Mouse (Mus musculus) cerebellum, adult 9-11 months (tissue): ENCODE results near the gene B430218F22Rik.
A peak's percentile ranks its signal among the peaks of the same experiment; 100 is the strongest.
"Not testable (repeated sequence)": the region's sequence is repeated elsewhere in the genome, so short reads cannot be mapped to it uniquely, and the experiment has no call there.

ENCODE experiments used
- DNase-seq: peaks from one replicate; pipeline ENCODE4 v3.0.0; 2022

B430218F22Rik gene

DNA sequence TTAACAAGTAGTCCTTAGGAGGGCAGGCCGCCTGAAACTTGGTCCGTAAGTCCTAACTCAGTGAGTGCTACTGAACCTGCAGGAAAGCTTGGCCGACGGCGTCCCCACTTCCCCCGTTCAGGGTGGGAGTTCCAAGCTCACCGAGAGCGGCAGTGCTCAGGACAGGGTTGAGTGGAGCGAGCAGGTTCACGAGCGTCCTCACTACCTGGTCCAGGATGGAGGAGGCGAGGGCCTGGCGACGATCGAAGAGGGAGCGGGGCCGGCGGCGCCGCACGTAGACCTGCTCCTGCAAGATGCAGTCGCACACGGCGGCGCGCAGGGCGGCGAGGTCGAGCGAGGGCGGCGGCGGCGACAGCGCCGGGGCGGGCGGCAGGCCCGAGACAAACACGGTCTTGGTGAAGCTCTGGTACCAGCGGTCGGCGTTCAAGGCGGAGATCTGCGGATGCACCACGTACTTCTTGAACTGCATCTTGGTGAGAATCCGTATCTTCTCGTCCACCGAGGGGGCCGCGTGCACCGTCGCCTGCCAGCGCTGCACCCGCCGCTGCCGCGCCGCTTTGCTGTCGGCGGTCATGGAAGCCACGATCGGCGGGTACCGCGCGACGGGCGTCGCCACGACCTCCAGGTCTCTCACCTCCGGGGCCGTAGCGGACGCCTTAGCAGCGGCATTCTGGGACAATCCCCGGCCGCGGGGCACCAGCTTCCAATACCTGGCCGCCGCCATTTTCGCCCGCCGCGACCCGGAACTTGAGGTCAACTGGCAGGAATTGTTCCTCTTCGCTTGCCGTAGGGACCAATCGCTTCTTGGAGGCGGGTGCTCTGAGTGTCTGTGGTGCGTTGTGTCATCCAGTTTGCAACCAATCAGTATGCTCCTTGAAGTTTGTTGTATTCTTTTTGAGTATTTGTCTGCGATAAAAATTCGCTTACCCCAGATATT lies at the start of gene B430218F22Rik, which contains the start of gene Mrps30:
Gene B430218F22Rik, plus strand, starts transcription at position 120 of the 937 bp plus-strand sequence.
Gene Mrps30, minus strand, starts transcription at position 742 of the 937 bp plus-strand sequence.
- DNase-seq, result peak; percentile 93

DNA sequence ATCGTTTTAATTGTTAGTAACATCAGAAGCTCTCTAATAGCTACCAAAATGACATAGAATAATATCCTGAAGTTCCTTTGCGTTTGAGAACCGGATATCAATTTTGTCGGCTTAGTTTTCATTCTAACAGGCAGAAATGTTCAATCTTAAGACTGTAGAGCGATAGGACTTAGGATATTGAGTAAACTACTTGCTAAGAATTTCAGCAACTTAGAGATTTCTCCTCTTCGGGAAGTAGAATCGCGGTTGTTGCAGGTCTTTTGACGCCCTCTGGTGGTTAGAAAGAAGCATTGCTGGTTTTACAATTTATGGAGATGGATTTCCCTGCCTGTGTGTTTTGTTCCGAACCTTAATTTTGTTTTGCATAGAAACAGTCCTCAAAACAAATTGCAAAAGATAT lies 36.2 kb upstream of the B430218F22Rik start:
- DNase-seq, result no peak

DNA sequence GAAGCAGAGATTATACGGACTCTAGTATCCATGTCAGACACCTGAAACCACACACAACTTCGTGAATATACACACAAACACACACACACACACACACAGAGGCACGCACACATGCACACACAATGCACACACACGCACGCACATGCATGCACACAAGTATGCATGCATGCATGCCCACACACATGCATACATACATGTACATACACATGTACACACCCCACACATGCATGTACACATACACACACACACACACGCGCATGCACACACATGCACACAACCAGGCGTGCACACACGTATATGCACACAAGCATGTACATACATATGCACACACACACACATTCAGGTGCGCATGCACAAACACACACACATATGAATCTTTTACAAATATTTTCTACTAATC lies 35.6 kb upstream of the B430218F22Rik start:
- no peak for DNase-seq

DNA sequence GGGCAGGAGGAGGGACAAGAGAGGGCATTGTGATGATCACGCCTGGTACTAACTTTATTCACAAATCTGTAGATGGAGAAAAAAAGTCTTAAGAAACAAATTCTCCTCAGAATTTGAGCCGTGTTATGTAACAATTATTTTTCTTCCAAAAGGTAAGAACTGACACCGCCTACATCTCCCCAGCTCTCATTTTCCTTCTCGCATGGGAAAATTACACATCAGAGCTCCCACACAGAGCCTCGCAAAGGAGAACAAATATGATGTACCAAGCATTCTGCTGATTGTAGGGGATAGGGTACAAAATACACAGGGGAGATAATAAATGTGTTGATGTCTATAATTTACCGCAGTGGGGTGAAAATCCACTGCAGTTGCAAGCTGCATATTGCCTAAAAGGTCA lies 23.1 kb upstream of the B430218F22Rik start:
- DNase-seq, result no peak

- DNase-seq, result no peak
Observed at GRCm38 (mm10) chr13:118365774-118366173, 20.7 kb upstream of the B430218F22Rik start.

DNA sequence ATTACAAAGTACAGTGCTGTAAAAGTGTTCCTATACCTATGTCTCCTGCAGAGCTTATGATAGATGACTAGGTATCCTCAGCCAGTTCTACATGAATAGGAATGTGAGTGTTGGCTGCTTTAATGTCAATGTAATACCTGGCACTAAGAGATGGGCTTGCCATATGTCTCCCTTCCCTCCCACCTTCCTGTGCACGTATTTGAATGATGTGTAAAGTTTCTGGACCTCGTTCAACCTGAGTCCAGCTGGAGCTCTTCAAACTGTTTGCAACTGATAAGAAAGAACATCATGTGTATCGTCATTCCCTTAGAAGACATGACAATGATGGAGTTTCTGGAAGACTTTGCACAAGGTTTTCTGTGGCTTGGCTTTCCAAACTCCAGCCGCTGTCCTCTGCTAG lies 13.6 kb upstream of the B430218F22Rik start:
- DNase-seq, result no peak

DNA sequence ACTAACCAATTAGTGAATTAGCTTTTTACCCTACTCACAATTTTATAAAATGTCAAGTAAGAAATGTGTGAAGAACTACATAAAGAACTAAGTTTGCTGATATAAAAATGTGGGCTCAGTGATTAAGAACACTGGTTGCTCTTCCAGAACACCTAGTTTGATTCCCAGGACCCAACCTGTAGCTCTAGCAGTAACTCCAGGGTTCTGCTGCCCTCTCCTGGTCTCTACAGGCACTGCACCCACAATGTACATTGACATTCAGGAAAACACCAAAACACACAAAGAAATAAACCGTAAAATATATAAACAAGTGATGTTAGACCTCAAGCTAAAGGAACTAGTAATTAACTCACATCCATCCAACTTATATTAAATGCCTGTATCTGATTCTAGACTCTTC lies 7.3 kb upstream of the B430218F22Rik start:
- DNase-seq, result peak; percentile 28

GRCm38 (mm10) chr13:118380381-118380780 lies 6.0 kb upstream of the B430218F22Rik start:
- DNase-seq, result no peak

DNA sequence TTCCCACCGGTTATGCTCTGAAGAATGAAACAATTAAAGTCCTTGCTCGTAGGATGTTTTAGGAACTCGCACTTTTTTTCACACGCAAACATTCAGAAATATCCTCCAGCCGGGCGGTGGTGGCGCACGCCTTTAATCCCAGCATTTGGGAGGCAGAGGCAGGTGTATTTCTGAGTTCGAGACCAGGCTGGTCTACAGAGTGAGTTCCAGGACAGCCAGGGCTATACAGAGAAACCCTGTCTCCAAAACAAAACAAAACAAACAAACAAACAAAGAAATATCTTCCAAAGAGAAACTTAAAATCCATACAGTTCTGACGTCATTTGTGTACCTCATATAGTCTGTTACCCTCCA lies 995 bp downstream of the B430218F22Rik start:
- DNase-seq, result not testable (repeated sequence)

- DNase-seq, result no peak
Observed at GRCm38 (mm10) chr13:118395803-118396202, 9.4 kb downstream of the B430218F22Rik start.

DNA sequence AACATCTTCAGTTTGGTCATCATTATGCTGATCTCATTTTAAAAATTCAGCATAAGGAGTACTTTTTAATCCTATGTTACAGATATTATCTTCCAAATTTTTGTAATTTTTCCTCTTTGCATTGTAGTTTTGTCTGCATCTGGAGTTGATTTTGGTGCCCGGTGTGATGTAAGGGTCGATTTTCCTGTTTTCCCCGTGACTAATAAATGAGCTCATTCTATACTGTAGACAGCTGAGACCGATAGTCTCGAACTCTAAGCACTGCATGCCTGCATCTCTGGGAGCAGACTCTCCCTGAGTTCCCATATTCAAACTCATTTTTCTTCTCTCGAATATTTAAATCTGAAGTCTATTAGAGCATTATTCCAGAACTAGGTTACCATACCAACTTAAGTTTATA lies 13.9 kb downstream of the B430218F22Rik start:
- DNase-seq, result no peak

DNA sequence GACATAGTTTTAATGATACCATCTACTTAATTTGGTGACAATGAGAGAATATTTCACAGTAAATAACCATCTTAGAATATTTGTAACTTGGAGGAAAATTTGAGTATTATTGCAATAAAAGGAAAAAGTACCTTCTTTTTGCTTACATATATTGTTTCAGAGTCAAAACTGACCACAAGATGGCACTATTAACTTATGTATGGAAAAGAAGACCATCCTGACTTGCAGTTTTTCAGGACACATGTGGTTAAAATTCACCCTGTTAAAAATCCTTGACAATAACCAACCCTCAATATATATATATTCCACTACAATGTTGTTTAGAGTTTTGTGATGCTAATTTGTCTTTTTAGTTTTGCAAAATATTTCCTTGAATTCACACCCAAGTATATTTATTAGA lies 17.1 kb downstream of the B430218F22Rik start:
- DNase-seq, result no peak

- no peak for DNase-seq
Observed at GRCm38 (mm10) chr13:118411297-118411992, 25.0 kb downstream of the B430218F22Rik start.

- DNase-seq, result no peak
Observed at GRCm38 (mm10) chr13:118418163-118418562, 31.7 kb downstream of the B430218F22Rik start.

GRCm38 (mm10) chr13:118420408-118420807 lies 34.0 kb downstream of the B430218F22Rik start:
- DNase-seq, result no peak

DNA sequence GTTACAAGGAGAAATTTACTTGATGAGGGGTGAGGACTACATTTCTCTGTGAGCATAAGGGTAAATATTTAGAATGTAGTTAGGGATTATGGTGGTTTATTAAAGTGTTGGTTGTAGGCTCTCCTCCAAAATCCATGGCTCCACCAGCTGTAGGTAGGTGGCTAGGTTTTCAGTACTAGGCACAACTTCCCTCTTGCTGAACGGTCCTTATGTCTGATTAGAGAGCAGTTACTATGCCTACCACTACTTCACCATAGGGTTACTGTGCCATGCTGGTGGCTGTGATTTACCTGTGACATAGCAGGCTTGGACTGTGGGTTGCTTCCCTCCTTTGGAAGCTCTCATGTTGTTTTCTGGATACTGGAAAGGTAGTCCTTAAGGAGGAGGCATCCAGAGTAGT lies 34.4 kb downstream of the B430218F22Rik start:
- DNase-seq, result no peak
